Mouse (Mus musculus) left cerebral cortex, adult 2 months (tissue): ENCODE measurements at regions not wholly inside any gene's neighbourhood (a gene's known extent, or its start where the extent isn't known, plus 50 kb on each side); places are given as distances from the start of the nearest gene placed in this dataset.

Experiments
- DNase-seq, 2 experiments: peaks; one replicate each; pipeline ENCODE4 v3.0.0; 2021 to 2022; ENCODE audit warnings: low spot score in 2 of 2, mixed read lengths in 1 of 2; ENCODE audit errors: extremely low spot score in 1 of 2
- H3K27ac ChIP-seq: fragments of 200-600 bp; 2 replicates; pipeline ENCODE4 v1.8.1; 2022
- H3K4me3 ChIP-seq: fragments of 200-600 bp; 2 replicates; pipeline ENCODE4 v1.8.1; 2022
- CTCF ChIP-seq: fragments of 200-600 bp; IDR thresholded peaks from 2 replicates; pipeline ENCODE4 v1.8.1; 2022; ENCODE audit warnings: antibody characterized with exemption, mild to moderate bottlenecking, moderate library complexity
- intact Hi-C: fragments of 180-260 bp; cut with DNase I; formaldehyde crosslinking; loops from one replicate; pipeline ENCODE4 v1.15.1; 2025

- no peak for TF ChIP-seq CTCF
- H3K27ac ChIP-seq = no peak overlapping the region
- DNase-seq = no peak
- no peak overlapping the region for H3K4me3 ChIP-seq
- intact Hi-C loops = no loop called here
Measured at GRCm38 (mm10) chr10:126717961-126718360, 183.2 kb downstream of the Atp23 start.

- Histone ChIP-seq H3K4me3 (no peak overlapping the region), H3K27ac (no peak overlapping the region)
- intact Hi-C loops = no loop called here
- TF ChIP-seq CTCF = no peak
- no peak for DNase-seq
Measured at GRCm38 (mm10) chr10:126711758-126712157, 189.4 kb downstream of the Atp23 start.

- no peak overlapping the region for H3K27ac ChIP-seq
- intact Hi-C loops = no loop called here
- no peak overlapping the region for H3K4me3 ChIP-seq
- DNase-seq = no peak
- TF ChIP-seq CTCF = no peak
Measured at GRCm38 (mm10) chr10:126709219-126709917, 191.8 kb downstream of the Atp23 start.

GRCm38 (mm10) chr10:126708730-126709129 is 192.4 kb downstream of the Atp23 start:
- DNase-seq = no peak
- no peak overlapping the region for H3K27ac ChIP-seq

GRCm38 (mm10) chr10:126708215-126708614 is 192.9 kb downstream of the Atp23 start:
- intact Hi-C loops = no loop called here
- no peak for DNase-seq
- Histone ChIP-seq H3K27ac (no peak overlapping the region), H3K4me3 (no peak overlapping the region)
- TF ChIP-seq CTCF = no peak

More at GRCm38 (mm10) chr10:126708730-126709129, 192.4 kb downstream of the Atp23 start:
- no peak for TF ChIP-seq CTCF
- intact Hi-C loops = no loop called here
- no peak overlapping the region for H3K4me3 ChIP-seq

GRCm38 (mm10) chr10:126697086-126697485 is 204.1 kb downstream of the Atp23 start:
- TF ChIP-seq CTCF = no peak
- no peak overlapping the region for H3K27ac ChIP-seq
- no peak for DNase-seq
- no peak overlapping the region for H3K4me3 ChIP-seq
- intact Hi-C loops = no loop called here

- Histone ChIP-seq H3K27ac (no peak overlapping the region), H3K4me3 (no peak overlapping the region)
- no peak for DNase-seq
- no peak for TF ChIP-seq CTCF
- intact Hi-C loops = no loop called here
Measured at GRCm38 (mm10) chr10:126690914-126691673, 210.1 kb downstream of the Atp23 start.

- DNase-seq = no peak
- Histone ChIP-seq H3K4me3 (no peak overlapping the region), H3K27ac (no peak overlapping the region)
- TF ChIP-seq CTCF = no peak
- intact Hi-C loops = no loop called here
Measured at GRCm38 (mm10) chr10:126680275-126681184, 220.6 kb downstream of the Atp23 start.

GRCm38 (mm10) chr10:126679224-126680120 is 221.7 kb downstream of the Atp23 start:
- intact Hi-C loops = no loop called here
- Histone ChIP-seq H3K4me3 (0 out of 2 replicates have a peak overlapping the region, but pooled peaks have one; percentile 9), H3K27ac (no peak overlapping the region)
- peak; percentile 61 for TF ChIP-seq CTCF
- DNase-seq = peak; percentile 29 to 46

- Histone ChIP-seq H3K4me3 (no peak overlapping the region), H3K27ac (no peak overlapping the region)
- DNase-seq = no peak
- no peak for TF ChIP-seq CTCF
- intact Hi-C loops = no loop called here
Measured at GRCm38 (mm10) chr10:126673437-126673836, 227.7 kb downstream of the Atp23 start.
